In the genomic region with DNA sequence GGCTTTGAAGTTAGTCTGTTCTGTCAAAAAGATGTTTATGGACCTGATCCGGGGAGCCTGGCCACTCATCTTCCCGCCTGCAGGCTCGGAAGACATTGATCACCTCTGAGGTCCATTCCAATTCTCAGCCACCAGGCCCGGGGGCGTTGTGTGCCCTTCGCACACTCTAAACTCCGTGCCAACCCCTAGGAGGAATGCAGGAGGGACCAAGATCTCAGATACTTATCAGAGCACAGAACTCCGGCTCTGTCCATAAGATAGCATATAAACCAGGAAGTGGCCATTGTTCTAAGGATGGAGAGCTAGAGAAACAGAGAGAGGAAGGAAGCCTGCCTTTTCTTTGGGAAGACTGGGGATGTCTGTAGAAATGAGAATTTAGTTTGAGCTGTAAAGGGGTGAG, we compare ENCODE assay signal across 16 mouse cellular contexts.
"Had no signal": no experiment of that assay in that cellular context is flagged by ENCODE, and none has a peak within 500 bp of the region (broad histone marks: within the 10 kb centered on the region; RNA-seq: fewer than 3 reads in every experiment).

No protein-coding gene starts in this region.

- H3K9ac ChIP-seq: neural tube, embryonic 13.5 days; neural tube, embryonic 15.5 days; stomach, embryonic 15.5 days had no signal

- H3K9me3 ChIP-seq: neural tube, embryonic 13.5 days; neural tube, embryonic 15.5 days; stomach, embryonic 15.5 days had no signal

- DNase-seq: retina, postnatal 1 day; right cerebral cortex, adult 18-20 months; right cerebral cortex, postnatal 14 days; right cerebral cortex, postnatal 25 days; right cerebral cortex, postnatal 4 days; spleen, adult 18-20 months; thymus, adult 18-20 months; thymus, adult 2 months; thymus, postnatal 14 days; thymus, postnatal 25 days; thymus, postnatal 36 days; thymus, postnatal 4 days had no signal

- H3K27me3 ChIP-seq: neural tube, embryonic 13.5 days; neural tube, embryonic 15.5 days had no signal

- H3K27ac ChIP-seq: neural tube, embryonic 13.5 days; neural tube, embryonic 15.5 days; stomach, embryonic 15.5 days; stomach, postnatal 0 days had no signal

- H3K4me2 ChIP-seq: neural tube, embryonic 13.5 days; neural tube, embryonic 15.5 days; stomach, embryonic 15.5 days had no signal

- H3K4me3 ChIP-seq: neural tube, embryonic 13.5 days; neural tube, embryonic 15.5 days; stomach, embryonic 15.5 days had no signal

- H3K4me1 ChIP-seq: stomach, embryonic 15.5 days had no signal

- H3K36me3 ChIP-seq: neural tube, embryonic 13.5 days; neural tube, embryonic 15.5 days; stomach, embryonic 15.5 days had no signal
